Mouse (Mus musculus) liver, embryonic 11.5 days (tissue): ENCODE measurements around the gene Dchs1. TPM values are rescaled to one million over a fixed set of nuclear protein-coding genes. Genes with fewer than 3 reads are reported as not detected.

Experiments used
- ATAC-seq: fragments of 200-750 bp; cut with Nextera tagmentation; replicated peaks from 2 replicates; pipeline ENCODE4 v1.8.0; 2017; ENCODE audit warnings: moderate number of reproducible peaks, mild to moderate bottlenecking, moderate TSS enrichment, moderate library complexity; ENCODE audit not compliant: low FRiP score
- DNase-seq: peaks from one replicate; pipeline ENCODE4 v3.0.0-alpha.2; 2017; ENCODE audit warnings: low spot score
- H3K27ac ChIP-seq: fragments of 300-500 bp; sonication (generic); 2 replicates; pipeline ENCODE4 v1.5.1; 2014; ENCODE audit warnings: mild to moderate bottlenecking, low read depth, low read length, control low read depth
- H3K27me3 ChIP-seq: fragments of 300-500 bp; sonication (generic); replicated peaks from 2 replicates; pipeline ENCODE4 v1.6.1; 2014; ENCODE audit warnings: low read length, mixed read lengths; ENCODE audit not compliant: control insufficient read depth, insufficient read depth
- H3K36me3 ChIP-seq: fragments of 300-500 bp; sonication (generic); 2 replicates; pipeline ENCODE4 v1.6.1; 2014; ENCODE audit warnings: mild to moderate bottlenecking, low read length, moderate library complexity, mixed read lengths; ENCODE audit not compliant: control insufficient read depth, insufficient read depth
- H3K4me1 ChIP-seq: fragments of 300-500 bp; sonication (generic); replicated peaks from 2 replicates; pipeline ENCODE4 v1.6.1; 2014; ENCODE audit warnings: low read length, mixed read lengths; ENCODE audit not compliant: control insufficient read depth, insufficient read depth
- H3K4me2 ChIP-seq: fragments of 300-500 bp; sonication (generic); 2 replicates; pipeline ENCODE4 v1.6.1; 2014; ENCODE audit warnings: mild to moderate bottlenecking, control low read depth, moderate library complexity
- H3K4me3 ChIP-seq: fragments of 300-500 bp; sonication (generic); 2 replicates; pipeline ENCODE4 v1.5.1; 2014; ENCODE audit warnings: low read depth, low read length, control low read depth
- H3K9ac ChIP-seq: fragments of 300-500 bp; sonication (generic); 2 replicates; pipeline ENCODE4 v1.6.1; 2014; ENCODE audit warnings: low read depth, low read length, control low read depth
- H3K9me3 ChIP-seq: fragments of 300-500 bp; sonication (generic); 2 replicates; pipeline ENCODE4 v1.6.1; 2016; ENCODE audit warnings: low read length, inconsistent platforms, mixed read lengths; ENCODE audit not compliant: control insufficient read depth
- WGBS: fragments of 180-500 bp; shearing (Covaris S2); extraction: QIAGEN DNeasy Blood & Tissue Kit; methylation state at CpG from one replicate; pipeline ENCODE4 v1.1.7; 2014; 5-methylcytosine and 5-hydroxymethylcytosine counted together
- polyA plus RNA-seq: library from polyadenylated mRNA; unstranded; fragments of >200 nt; fragmentation: Nextera tagmentation; extraction: Ambion mirVana; gene quantifications from 2 replicates; pipeline ENCODE4 v1.2.1, GENCODE M21; 2014

Gene Dchs1
- polyA plus RNA-seq, 1 experiment from 2014 or later = 5.8 TPM

DNA sequence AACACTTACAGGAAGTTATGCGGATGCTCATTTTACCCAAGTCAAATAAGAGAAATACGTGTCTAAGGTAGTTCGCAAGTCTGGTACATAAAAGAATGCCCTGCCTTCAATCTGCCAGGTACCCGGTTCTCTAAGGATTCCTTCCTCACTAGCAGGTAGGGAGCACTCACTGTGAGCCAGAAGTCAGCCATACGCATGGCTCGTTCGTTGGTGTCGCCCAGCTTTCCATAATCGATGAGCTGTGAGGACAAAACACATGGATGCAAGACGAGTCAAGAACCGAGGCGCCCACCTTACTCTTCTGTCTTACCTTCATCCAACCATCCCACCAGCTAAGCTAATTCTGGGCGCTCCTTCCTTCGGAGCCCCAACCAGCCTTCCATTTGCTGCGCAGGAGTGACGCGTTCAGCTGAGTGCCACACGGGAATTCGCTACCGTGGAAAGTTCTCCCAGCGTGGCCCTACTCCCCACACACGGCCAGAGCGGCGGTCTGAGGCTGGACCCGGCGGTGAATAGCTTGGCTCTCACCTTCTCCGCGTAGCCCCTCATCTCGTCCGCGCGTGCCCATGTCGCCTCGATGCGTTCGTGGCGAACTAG is 22.9 kb upstream of the Dchs1 start:
- WGBS = 3% methylated on average over 37 of the region's 37 CpGs
- Histone ChIP-seq H3K4me2 (peak overlapping the region; percentile 85), H3K9ac (peak overlapping the region; percentile 99), H3K36me3 (peaks cover 12% of the 10 kb centered on the region), H3K27ac (peak overlapping the region; percentile 66), H3K4me3 (peak overlapping the region; percentile 92), H3K27me3 (no peaks in the 10 kb centered on the region), H3K4me1 (peaks cover 9% of the 10 kb centered on the region), H3K9me3 (no peaks in the 10 kb centered on the region; the same call in 1 of the 2 replicates)
- no peak; the same call in none of the 2 replicates for ATAC-seq
- no peak for DNase-seq

DNA sequence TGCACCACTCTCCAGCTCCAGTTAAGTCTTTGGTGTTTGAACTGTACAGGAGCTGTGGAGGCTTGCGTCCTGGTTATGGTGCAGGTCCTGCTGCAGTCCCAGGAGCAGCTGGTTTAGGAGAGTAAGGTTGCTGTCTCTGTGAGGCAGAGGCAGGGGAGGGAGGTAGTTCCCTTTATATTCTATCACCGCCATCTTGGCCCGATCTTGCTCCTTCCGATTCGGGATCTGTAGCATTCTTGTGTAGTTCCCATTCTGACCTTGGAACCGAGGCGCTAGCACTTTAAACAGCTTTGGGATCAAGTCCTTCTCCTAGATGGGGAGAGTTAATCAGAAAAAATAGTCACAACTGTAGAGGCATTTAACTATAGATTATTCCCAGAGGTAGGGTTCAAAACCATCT is 22.4 kb upstream of the Dchs1 start:
- Histone ChIP-seq H3K9me3 (no peaks in the 10 kb centered on the region; the same call in 1 of the 2 replicates), H3K9ac (peak overlapping the region; percentile 99), H3K4me2 (peak overlapping the region; percentile 85), H3K4me3 (peak overlapping the region; percentile 92), H3K4me1 (peaks cover 9% of the 10 kb centered on the region), H3K27me3 (no peaks in the 10 kb centered on the region), H3K36me3 (peaks cover 12% of the 10 kb centered on the region), H3K27ac (peak overlapping the region; percentile 66; the same call in 1 of the 2 replicates)
- DNase-seq (no peak), ATAC-seq (no peak)
- 68% methylated on average over 7 of the region's 7 CpGs for WGBS

DNA sequence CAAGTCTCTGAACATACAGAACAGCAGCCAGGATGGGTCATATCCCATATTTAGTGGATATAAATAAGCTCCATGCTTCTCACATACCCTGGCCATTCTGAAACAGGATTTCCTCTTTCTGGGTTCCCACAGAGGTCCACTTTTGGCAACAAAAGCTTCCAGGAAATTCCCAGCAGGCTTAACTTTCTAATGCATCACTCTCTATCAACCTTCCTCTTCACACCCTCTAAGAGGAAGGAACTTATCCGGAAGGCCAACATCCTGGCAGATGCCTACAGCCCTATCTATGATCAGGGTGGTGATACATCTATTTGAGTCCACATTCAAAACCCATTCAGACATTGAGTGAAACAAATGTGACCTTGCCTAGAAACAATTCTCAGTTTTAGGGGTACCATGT is 20.9 kb upstream of the Dchs1 start:
- Histone ChIP-seq H3K9ac (no peak overlapping the region), H3K4me1 (peaks cover 9% of the 10 kb centered on the region), H3K27ac (no peak overlapping the region), H3K36me3 (peaks cover 12% of the 10 kb centered on the region), H3K27me3 (no peaks in the 10 kb centered on the region), H3K4me3 (no peak overlapping the region), H3K4me2 (no peak overlapping the region), H3K9me3 (no peaks in the 10 kb centered on the region)
- DNase-seq (no peak), ATAC-seq (no peak)
- WGBS = 48% methylated on average over 1 of the region's 1 CpGs

DNA sequence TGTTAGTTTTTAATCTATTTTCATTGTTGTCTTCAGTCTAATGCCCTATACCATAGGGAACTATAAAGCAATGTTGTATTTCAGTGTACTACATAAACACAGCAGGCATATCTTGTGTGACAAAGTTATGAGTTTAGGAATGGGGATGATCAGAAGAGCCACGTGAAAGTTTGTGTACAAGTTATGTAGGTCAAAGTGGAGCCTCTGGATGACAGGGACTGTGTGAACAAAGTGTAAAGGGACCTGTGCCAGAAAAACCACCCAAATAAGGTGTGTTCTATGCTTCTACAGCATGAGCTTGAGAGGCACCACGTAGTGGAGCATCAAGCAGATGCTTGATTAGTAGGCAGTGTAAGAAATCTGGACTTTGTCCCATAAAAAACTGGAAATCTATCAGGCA is 19.3 kb upstream of the Dchs1 start:
- H3K9me3 ChIP-seq = no peaks in the 10 kb centered on the region
- WGBS = 63% methylated on average over 2 of the region's 2 CpGs
- no peak for DNase-seq
- peaks cover 12% of the 10 kb centered on the region for H3K36me3 ChIP-seq
- H3K4me3 ChIP-seq = no peak overlapping the region
- H3K4me2 ChIP-seq = no peak overlapping the region
- no peak for ATAC-seq
- no peak overlapping the region for H3K27ac ChIP-seq
- peaks cover 9% of the 10 kb centered on the region for H3K4me1 ChIP-seq
- no peaks in the 10 kb centered on the region for H3K27me3 ChIP-seq
- H3K9ac ChIP-seq = no peak overlapping the region

DNA sequence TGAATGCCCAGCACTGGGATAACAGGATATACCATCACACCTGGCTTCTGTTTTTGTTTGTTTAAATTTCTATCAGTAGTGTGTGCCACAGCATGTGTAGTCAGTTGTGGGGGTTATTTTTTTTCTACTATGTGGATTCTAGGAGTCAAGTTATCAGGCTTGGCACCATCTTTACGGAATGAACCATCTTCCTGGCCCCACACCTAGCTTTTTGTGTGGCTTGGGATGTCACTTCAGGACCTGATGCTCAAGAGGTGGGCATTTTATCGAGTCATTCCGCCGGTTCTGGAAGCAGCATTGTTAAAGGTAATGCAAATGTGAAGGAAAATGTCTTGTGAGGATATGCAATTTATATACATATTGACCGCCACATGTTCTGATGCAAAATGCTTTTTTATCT is 18.7 kb upstream of the Dchs1 start:
- Histone ChIP-seq H3K9me3 (no peaks in the 10 kb centered on the region), H3K9ac (no peak overlapping the region), H3K36me3 (peaks cover 12% of the 10 kb centered on the region), H3K27ac (no peak overlapping the region), H3K4me3 (no peak overlapping the region), H3K4me2 (no peak overlapping the region), H3K27me3 (no peaks in the 10 kb centered on the region), H3K4me1 (peaks cover 9% of the 10 kb centered on the region)
- no peak for DNase-seq
- 71% methylated on average over 5 of the region's 5 CpGs for WGBS
- ATAC-seq = no peak

DNA sequence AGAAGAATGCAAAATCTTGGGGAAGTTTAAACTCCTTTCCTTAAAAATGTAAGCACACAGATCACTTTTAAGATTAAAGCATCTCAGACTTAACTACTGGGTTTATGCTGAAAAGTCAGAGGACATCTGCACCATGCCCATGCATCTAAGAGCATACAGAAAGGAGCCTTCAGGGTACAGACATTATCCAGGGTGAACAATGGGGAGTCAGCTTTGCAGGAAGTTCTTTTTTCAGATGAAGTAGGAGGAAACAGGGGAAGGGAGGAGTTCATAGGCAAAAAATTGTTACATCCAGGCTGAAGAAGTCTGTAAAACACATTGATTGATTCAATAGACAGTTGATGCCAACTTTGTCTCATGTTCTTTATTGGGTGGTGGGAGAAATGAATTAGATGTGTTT is 16.0 kb upstream of the Dchs1 start:
- Histone ChIP-seq H3K9ac (no peak overlapping the region), H3K27me3 (no peaks in the 10 kb centered on the region), H3K27ac (no peak overlapping the region), H3K4me2 (no peak overlapping the region), H3K4me3 (no peak overlapping the region), H3K4me1 (no peaks in the 10 kb centered on the region), H3K9me3 (no peaks in the 10 kb centered on the region), H3K36me3 (peaks cover 3% of the 10 kb centered on the region)
- no peak for DNase-seq
- no peak for ATAC-seq

DNA sequence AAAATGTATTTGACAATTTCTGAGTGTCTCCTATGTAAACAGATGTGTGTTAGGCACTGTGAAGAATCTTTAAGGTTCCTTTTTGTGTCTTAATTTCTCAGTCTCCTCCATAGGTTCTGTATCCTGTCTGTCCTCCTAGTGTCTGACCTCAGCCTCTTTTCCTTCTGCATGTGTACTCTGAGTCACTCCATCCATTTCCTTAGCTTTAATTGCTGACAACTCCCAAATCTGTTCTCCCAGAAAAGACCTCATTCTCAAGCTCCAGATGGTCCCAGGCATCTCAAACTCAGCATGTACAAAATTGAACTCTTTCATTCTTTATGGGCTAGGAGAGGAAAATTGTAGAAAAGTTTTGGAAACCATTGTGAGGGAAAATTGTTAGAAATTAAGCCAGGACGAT is 15.3 kb upstream of the Dchs1 start:
- Histone ChIP-seq H3K27me3 (no peaks in the 10 kb centered on the region), H3K4me1 (no peaks in the 10 kb centered on the region), H3K9me3 (no peaks in the 10 kb centered on the region), H3K9ac (no peak overlapping the region), H3K4me2 (no peak overlapping the region), H3K4me3 (no peak overlapping the region), H3K27ac (no peak overlapping the region), H3K36me3 (no peaks in the 10 kb centered on the region; the same call in 1 of the 2 replicates)
- DNase-seq (no peak), ATAC-seq (no peak)
- WGBS = 40% methylated on average over 1 of the region's 1 CpGs

DNA sequence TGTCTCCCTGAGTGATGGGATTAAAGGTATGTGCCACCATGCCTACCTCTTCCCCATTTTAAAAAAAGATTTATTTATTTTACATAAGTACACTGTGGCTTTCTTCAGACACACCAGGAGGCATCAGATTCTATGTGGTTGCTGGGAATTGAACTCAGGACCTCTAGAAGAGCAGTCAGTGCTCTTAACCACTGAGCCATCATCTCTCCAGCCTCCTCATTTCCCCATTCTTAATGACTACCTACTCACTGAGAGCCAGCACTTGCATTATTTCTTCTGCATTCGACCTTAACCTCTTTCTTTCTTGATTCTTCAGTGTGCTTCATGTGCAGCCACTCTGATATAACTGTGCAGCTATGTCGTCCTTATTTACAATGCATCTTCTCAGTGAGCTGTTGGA is 14.9 kb upstream of the Dchs1 start:
- no peak for DNase-seq
- 28% methylated on average over 2 of the region's 2 CpGs for WGBS
- H3K36me3 ChIP-seq = no peaks in the 10 kb centered on the region
- H3K27ac ChIP-seq = no peak overlapping the region
- no peak overlapping the region for H3K4me3 ChIP-seq
- no peaks in the 10 kb centered on the region for H3K27me3 ChIP-seq
- ATAC-seq = no peak
- H3K9me3 ChIP-seq = no peaks in the 10 kb centered on the region
- H3K4me2 ChIP-seq = no peak overlapping the region
- no peak overlapping the region for H3K9ac ChIP-seq
- no peaks in the 10 kb centered on the region for H3K4me1 ChIP-seq

DNA sequence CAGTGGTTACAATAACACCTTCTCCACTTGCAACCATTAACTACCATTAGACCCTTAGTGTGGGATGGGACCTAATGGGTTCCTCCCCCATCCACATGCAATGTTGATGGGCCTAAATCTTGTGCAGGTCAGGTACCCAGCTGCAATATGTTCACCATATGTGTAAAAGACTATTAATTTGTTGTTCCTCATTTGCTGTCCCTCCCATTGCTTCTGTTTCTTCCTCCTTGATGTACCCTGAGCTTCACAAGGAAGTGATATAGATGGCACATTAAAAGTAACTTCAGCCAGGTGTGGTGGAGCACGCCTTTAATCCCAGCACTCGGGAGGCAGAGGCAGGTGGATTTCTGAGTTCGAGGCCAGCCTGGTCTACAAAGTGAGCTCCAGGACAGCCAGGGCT is 9.5 kb upstream of the Dchs1 start:
- 74% methylated on average over 3 of the region's 3 CpGs for WGBS
- Histone ChIP-seq H3K36me3 (no peaks in the 10 kb centered on the region), H3K4me3 (no peak overlapping the region), H3K4me1 (no peaks in the 10 kb centered on the region), H3K27ac (no peak overlapping the region), H3K4me2 (no peak overlapping the region), H3K27me3 (0 out of 2 replicates have a peak, but pooled peaks cover 3% of the 10 kb centered on the region), H3K9me3 (no peaks in the 10 kb centered on the region), H3K9ac (no peak overlapping the region)
- DNase-seq (no peak), ATAC-seq (no peak)
